Mouse (Mus musculus): ENCODE data around the gene Ckm.
A peak's percentile ranks its signal among the peaks of the same experiment; 100 is the strongest.

DNA sequence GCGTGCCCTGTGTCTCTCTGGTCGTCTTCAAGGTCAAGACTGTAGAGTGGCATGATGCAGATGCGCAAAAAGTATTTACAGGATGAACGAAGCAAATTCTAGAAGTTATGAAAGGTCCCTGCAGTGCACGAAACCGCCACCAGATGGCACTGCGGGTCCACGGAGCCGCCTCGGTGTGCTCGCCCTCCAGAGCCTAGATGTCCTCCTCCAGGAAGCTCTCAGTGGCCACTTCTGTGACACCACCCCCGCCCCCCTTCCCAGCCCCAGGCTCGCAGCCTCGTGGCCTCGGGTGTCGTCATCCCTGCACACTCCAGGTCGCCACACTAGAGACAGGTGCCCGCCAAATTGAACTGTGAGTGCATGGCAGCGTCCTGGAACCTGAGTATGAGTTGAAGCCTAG, 841 bp downstream of the Ckm start:
- TF ChIP-seq CTCF (IDR thresholded peaks at IDR 0.05; ENCODE audit: extremely low read depth, insufficient read depth, low read length) (peak; percentile 94), POLR2A (IDR thresholded peaks at IDR 0.05; ENCODE audit: extremely low read depth, insufficient read depth, low read length) (no peak)

Measured in cortical plate, adult 2 months (tissue).